Mouse (Mus musculus): ENCODE results near the gene Mars. TPM values are rescaled to one million over a fixed set of nuclear protein-coding genes. Genes with fewer than 3 reads are reported as not detected.

Gene Mars
- total and polyA plus RNA-seq, 3 experiments, result 147 to 195 TPM; not detected in 1

- H3K36me3 ChIP-seq (ENCODE audit: control insufficient read depth in 1 of 2, insufficient read depth in 2 of 2, low read length in 2 of 2), result no peaks in the 10 kb centered on the region
- H3K9ac ChIP-seq (ENCODE audit: control insufficient read depth, low read depth, low read length, poor library complexity, severe bottlenecking), result no peak overlapping the region
- no peaks in the 10 kb centered on the region for H3K9me3 ChIP-seq (replicated peaks; ENCODE audit: insufficient read depth, low read length)
- no peaks in the 10 kb centered on the region for H3K79me2 ChIP-seq (ENCODE audit: control insufficient read depth, insufficient read depth, low read length, poor library complexity)
- peaks cover 0 to 14% of the 10 kb centered on the region in 2 experiments; a peak in 2 of 4 replicates for H3K4me1 ChIP-seq (ENCODE audit: control insufficient read depth in 1 of 2, insufficient read depth in 2 of 2, low read length in 2 of 2)
- H3K27ac ChIP-seq (ENCODE audit: control insufficient read depth, low read depth, low read length), result no peak overlapping the region
- peaks cover 0 to 1% of the 10 kb centered on the region in 2 experiments; a peak in 2 of 4 replicates for H3K27me3 ChIP-seq (ENCODE audit: control insufficient read depth in 1 of 2, insufficient read depth in 2 of 2, low read length in 2 of 2)
- H3K4me3 ChIP-seq (ENCODE audit: control insufficient read depth in 1 of 2, insufficient read depth in 1 of 2, low read depth in 2 of 2, low read length in 2 of 2), result no peak overlapping the region
- DNase-seq (ENCODE audit: low read depth, low spot score), result no peak
- no peak for TF ChIP-seq POLR2AphosphoS5 (IDR thresholded peaks at IDR 0.05; ENCODE audit: borderline replicate concordance, low read depth, low read length)
- TF ChIP-seq MYB (IDR thresholded peaks at IDR 0.05; ENCODE audit: low read depth, low read length), result no peak
- no peak for TF ChIP-seq EP300 (IDR thresholded peaks at IDR 0.05; ENCODE audit: low read depth in 1 of 2, low read length in 2 of 2)
These were observed 40.6 kb upstream of the Mars start for GRCm38 (mm10) chr10:127352187-127352586.

GRCm38 (mm10) chr10:127351719-127352118 lies 40.1 kb upstream of the Mars start:
- Histone ChIP-seq H3K9ac (ENCODE audit: control insufficient read depth, low read depth, low read length, poor library complexity, severe bottlenecking) (no peak overlapping the region), H3K27me3 (ENCODE audit: control insufficient read depth in 1 of 2, insufficient read depth in 2 of 2, low read length in 2 of 2) (peaks cover 0 to 1% of the 10 kb centered on the region in 2 experiments; a peak in 2 of 4 replicates)

GRCm38 (mm10) chr10:127351285-127351595 lies 39.7 kb upstream of the Mars start:
- Histone ChIP-seq H3K27ac (ENCODE audit: control insufficient read depth, low read depth, low read length) (no peak overlapping the region), H3K9ac (ENCODE audit: control insufficient read depth, low read depth, low read length, poor library complexity, severe bottlenecking) (no peak overlapping the region), H3K4me3 (ENCODE audit: control insufficient read depth in 1 of 2, insufficient read depth in 1 of 2, low read depth in 2 of 2, low read length in 2 of 2) (no peak overlapping the region), H3K27me3 (ENCODE audit: control insufficient read depth in 1 of 2, insufficient read depth in 2 of 2, low read length in 2 of 2) (peaks cover 0 to 1% of the 10 kb centered on the region in 2 experiments; a peak in 2 of 4 replicates), H3K9me3 (replicated peaks; ENCODE audit: insufficient read depth, low read length) (no peaks in the 10 kb centered on the region), H3K79me2 (ENCODE audit: control insufficient read depth, insufficient read depth, low read length, poor library complexity) (no peaks in the 10 kb centered on the region), H3K36me3 (ENCODE audit: control insufficient read depth in 1 of 2, insufficient read depth in 2 of 2, low read length in 2 of 2) (no peaks in the 10 kb centered on the region), H3K4me1 (ENCODE audit: control insufficient read depth in 1 of 2, insufficient read depth in 2 of 2, low read length in 2 of 2) (peaks cover 0 to 14% of the 10 kb centered on the region in 2 experiments; a peak in 2 of 4 replicates)
- no peak for DNase-seq (ENCODE audit: low read depth, low spot score)
- TF ChIP-seq CHD2 (IDR thresholded peaks at IDR 0.05; ENCODE audit: low read length) (no peak), ZMIZ1 (IDR thresholded peaks at IDR 0.05; ENCODE audit: low read depth, low read length) (no peak), ZKSCAN1 (IDR thresholded peaks at IDR 0.05; ENCODE audit: low read depth, low read length) (no peak)

More at GRCm38 (mm10) chr10:127351719-127352118, 40.1 kb upstream of the Mars start:
- Histone ChIP-seq H3K79me2 (ENCODE audit: control insufficient read depth, insufficient read depth, low read length, poor library complexity) (no peaks in the 10 kb centered on the region), H3K4me3 (ENCODE audit: control insufficient read depth in 1 of 2, insufficient read depth in 1 of 2, low read depth in 2 of 2, low read length in 2 of 2) (no peak overlapping the region), H3K27ac (ENCODE audit: control insufficient read depth, low read depth, low read length) (no peak overlapping the region), H3K36me3 (ENCODE audit: control insufficient read depth in 1 of 2, insufficient read depth in 2 of 2, low read length in 2 of 2) (no peaks in the 10 kb centered on the region), H3K9me3 (replicated peaks; ENCODE audit: insufficient read depth, low read length) (no peaks in the 10 kb centered on the region), H3K4me1 (ENCODE audit: control insufficient read depth in 1 of 2, insufficient read depth in 2 of 2, low read length in 2 of 2) (peaks cover 0 to 14% of the 10 kb centered on the region in 2 experiments; a peak in 2 of 4 replicates)
- DNase-seq (ENCODE audit: low read depth, low spot score), result no peak
- no peak for TF ChIP-seq MAX (IDR thresholded peaks at IDR 0.05; ENCODE audit: low read length)
- TF ChIP-seq UBTF (IDR thresholded peaks at IDR 0.05; ENCODE audit: borderline replicate concordance, insufficient read depth, low read depth, low read length), result no peak
